Mouse (Mus musculus) C2C12 (cell line): ENCODE measurements around the gene Smg6. TPM values are rescaled to one million over a fixed set of nuclear protein-coding genes. Genes with fewer than 3 reads are reported as not detected.

Source experiments
- H3K27me3 ChIP-seq: one replicate; pipeline ENCODE4 v1.6.1; 2011; ENCODE audit not compliant: control insufficient read depth, insufficient read depth, insufficient read length
- H3K36me3 ChIP-seq: one replicate; pipeline ENCODE4 v1.6.1; 2011; ENCODE audit not compliant: control insufficient read depth, insufficient read depth
- H3K4me3 ChIP-seq: one replicate; pipeline ENCODE4 v1.5.1; 2011; ENCODE audit warnings: mild to moderate bottlenecking, control low read depth; ENCODE audit not compliant: poor library complexity, insufficient read depth, severe bottlenecking
- H3K79me2 ChIP-seq: one replicate; pipeline ENCODE4 v1.6.1; 2011; ENCODE audit not compliant: control insufficient read depth, insufficient read depth
- H3K79me3 ChIP-seq: one replicate; pipeline ENCODE4 v1.6.1; 2011; ENCODE audit warnings: low read depth, control low read depth
- H3ac ChIP-seq: one replicate; pipeline ENCODE3; 2011; ENCODE audit warnings: low read depth; ENCODE audit not compliant: control insufficient read depth, insufficient read length
- CEBPB ChIP-seq: IDR thresholded peaks from one replicate; pipeline ENCODE4 v1.6.1; 2011; ENCODE audit warnings: low read depth, mild to moderate bottlenecking, control low read depth, moderate library complexity
- CTCF ChIP-seq: IDR thresholded peaks from one replicate; pipeline ENCODE4 v1.5.1; 2011; ENCODE audit not compliant: control insufficient read depth, insufficient read depth, insufficient read length
- FOSL1 ChIP-seq: IDR thresholded peaks from one replicate; pipeline ENCODE4 v1.8.0; 2011; ENCODE audit warnings: mild to moderate bottlenecking, low read length; ENCODE audit not compliant: poor library complexity, insufficient read depth, severe bottlenecking
- MAX ChIP-seq: IDR thresholded peaks from one replicate; pipeline ENCODE4 v1.6.1; 2011; ENCODE audit warnings: mild to moderate bottlenecking, control low read depth
- MYOD1 ChIP-seq: IDR thresholded peaks from one replicate; pipeline ENCODE4 v1.6.1; 2011; ENCODE audit warnings: low read depth; ENCODE audit not compliant: control insufficient read depth, insufficient read length
- MYOG ChIP-seq: IDR thresholded peaks from one replicate; pipeline ENCODE4 v1.6.1; 2011; ENCODE audit not compliant: control insufficient read depth, insufficient read length; ENCODE audit errors: extremely low read depth
- USF1 ChIP-seq: IDR thresholded peaks from one replicate; pipeline ENCODE4 v1.6.1; 2011; ENCODE audit warnings: low read depth, mild to moderate bottlenecking, control low read depth, moderate library complexity
- polyA plus RNA-seq: library from polyadenylated mRNA; unstranded; fragments of >200 nt; fragmentation: generic; extraction: Trizol; gene quantifications from one replicate; pipeline ENCODE4 v1.2.1, GENCODE M21; 2012; ENCODE audit warnings: missing spikeins

The Smg6 gene
- polyA plus RNA-seq, 1 experiment = 7.5 TPM

- Histone ChIP-seq H3K36me3 (peaks cover 32% of the 10 kb centered on the region), H3K4me3 (no peak overlapping the region), H3K27me3 (no peaks in the 10 kb centered on the region), H3K79me2 (peaks cover 4% of the 10 kb centered on the region), H3K79me3 (no peaks in the 10 kb centered on the region), H3ac (no peak overlapping the region)
- no peak for TF ChIP-seq MYOG
- no peak for TF ChIP-seq CEBPB
- TF ChIP-seq MAX = no peak
- TF ChIP-seq CTCF = no peak
Measured at GRCm38 (mm10) chr11:75147846-75148168, 222.2 kb downstream of the Smg6 start.

GRCm38 (mm10) chr11:75148332-75149035 is 222.9 kb downstream of the Smg6 start:
- Histone ChIP-seq H3K79me3 (no peaks in the 10 kb centered on the region), H3K79me2 (peaks cover 4% of the 10 kb centered on the region), H3K36me3 (peaks cover 29% of the 10 kb centered on the region)

GRCm38 (mm10) chr11:75150346-75150745 is 224.7 kb downstream of the Smg6 start:
- H3K4me3 ChIP-seq = no peak overlapping the region
- no peaks in the 10 kb centered on the region for H3K27me3 ChIP-seq
- no peaks in the 10 kb centered on the region for H3K79me3 ChIP-seq
- TF ChIP-seq CEBPB (no peak), USF1 (no peak), CTCF (no peak), MAX (no peak), MYOG (no peak), FOSL1 (no peak), MYOD1 (no peak)
- H3K79me2 ChIP-seq = peaks cover 4% of the 10 kb centered on the region
- H3K36me3 ChIP-seq = peaks cover 17% of the 10 kb centered on the region
- no peak overlapping the region for H3ac ChIP-seq

More at GRCm38 (mm10) chr11:75148332-75149035, 222.9 kb downstream of the Smg6 start:
- TF ChIP-seq USF1 (no peak), MAX (no peak), MYOG (no peak), FOSL1 (no peak), CEBPB (no peak), MYOD1 (no peak), CTCF (no peak)
- no peak overlapping the region for H3ac ChIP-seq
- H3K4me3 ChIP-seq = no peak overlapping the region
- H3K27me3 ChIP-seq = no peaks in the 10 kb centered on the region

- H3ac ChIP-seq = no peak overlapping the region
- no peaks in the 10 kb centered on the region for H3K79me3 ChIP-seq
- H3K4me3 ChIP-seq = peak overlapping the region; percentile 29
- H3K36me3 ChIP-seq = peaks cover 24% of the 10 kb centered on the region
- peaks cover 4% of the 10 kb centered on the region for H3K79me2 ChIP-seq
- peak; percentile 81 for TF ChIP-seq MAX
- no peak for TF ChIP-seq USF1
- no peaks in the 10 kb centered on the region for H3K27me3 ChIP-seq
Measured at GRCm38 (mm10) chr11:75152603-75153557, 227.3 kb downstream of the Smg6 start.

GRCm38 (mm10) chr11:75154053-75154585 is 228.5 kb downstream of the Smg6 start:
- H3ac ChIP-seq = no peak overlapping the region
- TF ChIP-seq USF1 (no peak), MYOG (no peak), CEBPB (no peak), MAX (no peak), FOSL1 (no peak), CTCF (no peak), MYOD1 (no peak)
- H3K36me3 ChIP-seq = peaks cover 31% of the 10 kb centered on the region
- peaks cover 4% of the 10 kb centered on the region for H3K79me2 ChIP-seq
- H3K4me3 ChIP-seq = no peak overlapping the region
- no peaks in the 10 kb centered on the region for H3K79me3 ChIP-seq
- H3K27me3 ChIP-seq = no peaks in the 10 kb centered on the region
